Mouse (Mus musculus) adipocyte (in vitro differentiated cells): ENCODE results near the gene Zfp300.

Experiments
- DNase-seq: peaks from one replicate; pipeline ENCODE4 v3.0.0-alpha.2; 2016; ENCODE audit warnings: low spot score

Gene Zfp300

GRCm38 (mm10) chrX:21088983-21089866, at the start of gene Zfp300:
Gene Zfp300 (minus strand): TSS chrX:21089527.
- DNase-seq, result peak; percentile 87

- DNase-seq, result no peak
Measured at GRCm38 (mm10) chrX:21115520-21115919, 26.2 kb upstream of the Zfp300 start, which contains the start of gene Ssxa1. Gene Ssxa1 (plus strand): TSS chrX:21115820.

- no peak for DNase-seq
Measured at GRCm38 (mm10) chrX:21089867-21090239, 526 bp upstream of the Zfp300 start.

- DNase-seq, result no peak
Measured at GRCm38 (mm10) chrX:21088645-21088982, 713 bp downstream of the Zfp300 start.

GRCm38 (mm10) chrX:21068106-21068505, 21.2 kb downstream of the Zfp300 start, which contains the start of gene Spaca5:
Gene Spaca5 (plus strand): TSS chrX:21068406.
- no peak for DNase-seq

- DNase-seq, result no peak
Measured at GRCm38 (mm10) chrX:21062544-21062890, 26.8 kb downstream of the Zfp300 start.

- peak; percentile 91 for DNase-seq
Measured at GRCm38 (mm10) chrX:21061866-21062543, 27.3 kb downstream of the Zfp300 start, which contains the start of gene Zfp182. Gene Zfp182 (minus strand): TSS chrX:21062316.

GRCm38 (mm10) chrX:21061460-21061859, 27.9 kb downstream of the Zfp300 start:
- no peak for DNase-seq
